Mouse (Mus musculus) testis, adult 2 months (tissue): ENCODE data around the gene Imp3.

Experiments used
- CTCF ChIP-seq: fragments of 200-500 bp; IDR thresholded peaks from 2 replicates; pipeline ENCODE4 v1.5.1; 2012; ENCODE audit warnings: low read depth, mild to moderate bottlenecking, inconsistent platforms, low read length, moderate library complexity; ENCODE audit not compliant: control insufficient read depth, insufficient read depth, insufficient replicate concordance
- POLR2A ChIP-seq: fragments of 200-500 bp; IDR thresholded peaks from 2 replicates; pipeline ENCODE4 v1.6.1; 2012; ENCODE audit warnings: low read depth, mild to moderate bottlenecking, inconsistent platforms, low read length, moderate library complexity; ENCODE audit not compliant: control insufficient read depth

GRCm38 (mm10) chr9:56917131-56917530 lies 20.1 kb upstream of the Imp3 start:
- TF ChIP-seq POLR2A (no peak), CTCF (no peak)
